Mouse (Mus musculus): ENCODE data around the gene Kctd6. TPM values are rescaled to one million over a fixed set of nuclear protein-coding genes. Genes with fewer than 3 reads are reported as not detected.

The Kctd6 gene
- polyA plus RNA-seq, 1 experiment from 2014 or later = 1.2 TPM

GRCm38 (mm10) chr14:8208876-8209275 is 5.1 kb upstream of the Kctd6 start:
- Histone ChIP-seq H3K4me3 (ENCODE audit: low read depth, low read length) (no peak overlapping the region), H3K4me2 (ENCODE audit: low read depth, low read length) (no peak overlapping the region), H3K4me1 (ENCODE audit: control insufficient read depth, low read depth, low read length) (no peaks in the 10 kb centered on the region), H3K9ac (ENCODE audit: low read depth, low read length) (no peak overlapping the region), H3K27ac (ENCODE audit: low read length) (no peak overlapping the region), H3K36me3 (ENCODE audit: control insufficient read depth, insufficient read depth) (no peaks in the 10 kb centered on the region), H3K9me3 (replicated peaks; ENCODE audit: control insufficient read depth, low read length) (no peaks in the 10 kb centered on the region), H3K27me3 (ENCODE audit: control insufficient read depth, insufficient read depth, low read depth, low read length) (no peaks in the 10 kb centered on the region)
- ATAC-seq (ENCODE audit: low read depth) = no peak
- WGBS (ENCODE audit: insufficient replicate concordance) = 71% methylated on average over 3 of the region's 3 CpGs

- Histone ChIP-seq H3K9me3 (replicated peaks; ENCODE audit: control insufficient read depth, low read length) (no peaks in the 10 kb centered on the region), H3K27ac (ENCODE audit: low read length) (no peak overlapping the region), H3K9ac (ENCODE audit: low read depth, low read length) (no peak overlapping the region), H3K36me3 (ENCODE audit: control insufficient read depth, insufficient read depth) (no peaks in the 10 kb centered on the region), H3K4me1 (ENCODE audit: control insufficient read depth, low read depth, low read length) (peaks cover 4% of the 10 kb centered on the region; the same call in 1 of the 2 replicates), H3K4me3 (ENCODE audit: low read depth, low read length) (no peak overlapping the region), H3K27me3 (ENCODE audit: control insufficient read depth, insufficient read depth, low read depth, low read length) (no peaks in the 10 kb centered on the region), H3K4me2 (ENCODE audit: low read depth, low read length) (no peak overlapping the region)
- no peak for ATAC-seq (ENCODE audit: low read depth)
- WGBS (ENCODE audit: insufficient replicate concordance) = 68% methylated on average over 2 of the region's 2 CpGs
These were observed 4.0 kb upstream of the Kctd6 start for GRCm38 (mm10) chr14:8209896-8210295.

- Histone ChIP-seq H3K36me3 (ENCODE audit: control insufficient read depth, insufficient read depth) (no peaks in the 10 kb centered on the region), H3K9ac (ENCODE audit: low read depth, low read length) (no peak overlapping the region), H3K27me3 (ENCODE audit: control insufficient read depth, insufficient read depth, low read depth, low read length) (no peaks in the 10 kb centered on the region), H3K9me3 (replicated peaks; ENCODE audit: control insufficient read depth, low read length) (no peaks in the 10 kb centered on the region), H3K4me2 (ENCODE audit: low read depth, low read length) (no peak overlapping the region), H3K4me1 (ENCODE audit: control insufficient read depth, low read depth, low read length) (peaks cover 14% of the 10 kb centered on the region), H3K4me3 (ENCODE audit: low read depth, low read length) (no peak overlapping the region), H3K27ac (ENCODE audit: low read length) (no peak overlapping the region)
- WGBS (ENCODE audit: insufficient replicate concordance) = 68% methylated on average over 2 of the region's 2 CpGs
- no peak for ATAC-seq (ENCODE audit: low read depth)
These were observed 944 bp upstream of the Kctd6 start for GRCm38 (mm10) chr14:8212996-8213395.

GRCm38 (mm10) chr14:8214299-8215207 is 613 bp downstream of the Kctd6 start:
- no peaks in the 10 kb centered on the region for H3K36me3 ChIP-seq (ENCODE audit: control insufficient read depth, insufficient read depth)
- no peaks in the 10 kb centered on the region for H3K27me3 ChIP-seq (ENCODE audit: control insufficient read depth, insufficient read depth, low read depth, low read length)
- no peaks in the 10 kb centered on the region for H3K9me3 ChIP-seq (replicated peaks; ENCODE audit: control insufficient read depth, low read length)
- peak overlapping the region; percentile 96 for H3K4me2 ChIP-seq (ENCODE audit: low read depth, low read length)
- whole genome bisulfite sequencing (ENCODE audit: insufficient replicate concordance) = 2% methylated on average over 56 of the region's 63 CpGs
- H3K27ac ChIP-seq (ENCODE audit: low read length) = peak overlapping the region; percentile 93
- peaks cover 14% of the 10 kb centered on the region for H3K4me1 ChIP-seq (ENCODE audit: control insufficient read depth, low read depth, low read length)
- ATAC-seq (ENCODE audit: low read depth) = peak; percentile 74
- peak overlapping the region; percentile 92 for H3K9ac ChIP-seq (ENCODE audit: low read depth, low read length)
- H3K4me3 ChIP-seq (ENCODE audit: low read depth, low read length) = peak overlapping the region; percentile 83

- ATAC-seq (ENCODE audit: low read depth) = no peak
- no peaks in the 10 kb centered on the region for H3K27me3 ChIP-seq (ENCODE audit: control insufficient read depth, insufficient read depth, low read depth, low read length)
- H3K4me1 ChIP-seq (ENCODE audit: control insufficient read depth, low read depth, low read length) = peaks cover 14% of the 10 kb centered on the region
- H3K4me3 ChIP-seq (ENCODE audit: low read depth, low read length) = peak overlapping the region; percentile 83
- H3K9ac ChIP-seq (ENCODE audit: low read depth, low read length) = peak overlapping the region; percentile 92
- 18% methylated on average over 21 of the region's 21 CpGs for WGBS (ENCODE audit: insufficient replicate concordance)
- peak overlapping the region; percentile 96 for H3K4me2 ChIP-seq (ENCODE audit: low read depth, low read length)
- H3K36me3 ChIP-seq (ENCODE audit: control insufficient read depth, insufficient read depth) = no peaks in the 10 kb centered on the region
- H3K9me3 ChIP-seq (replicated peaks; ENCODE audit: control insufficient read depth, low read length) = no peaks in the 10 kb centered on the region
- H3K27ac ChIP-seq (ENCODE audit: low read length) = no peak overlapping the region
These were observed 1.4 kb downstream of the Kctd6 start for GRCm38 (mm10) chr14:8215208-8215778.

- ATAC-seq (ENCODE audit: low read depth) = no peak
- no peaks in the 10 kb centered on the region for H3K9me3 ChIP-seq (replicated peaks; ENCODE audit: control insufficient read depth, low read length)
- H3K4me2 ChIP-seq (ENCODE audit: low read depth, low read length) = no peak overlapping the region
- H3K36me3 ChIP-seq (ENCODE audit: control insufficient read depth, insufficient read depth) = no peaks in the 10 kb centered on the region
- 31% methylated on average over 5 of the region's 5 CpGs for WGBS (ENCODE audit: insufficient replicate concordance)
- peaks cover 14% of the 10 kb centered on the region for H3K4me1 ChIP-seq (ENCODE audit: control insufficient read depth, low read depth, low read length)
- no peaks in the 10 kb centered on the region for H3K27me3 ChIP-seq (ENCODE audit: control insufficient read depth, insufficient read depth, low read depth, low read length)
- no peak overlapping the region for H3K9ac ChIP-seq (ENCODE audit: low read depth, low read length)
- no peak overlapping the region for H3K4me3 ChIP-seq (ENCODE audit: low read depth, low read length)
- H3K27ac ChIP-seq (ENCODE audit: low read length) = no peak overlapping the region
These were observed 2.2 kb downstream of the Kctd6 start for GRCm38 (mm10) chr14:8216100-8216499.

GRCm38 (mm10) chr14:8218238-8218637 is 4.3 kb downstream of the Kctd6 start:
- no peak overlapping the region for H3K4me2 ChIP-seq (ENCODE audit: low read depth, low read length)
- H3K27me3 ChIP-seq (ENCODE audit: control insufficient read depth, insufficient read depth, low read depth, low read length) = no peaks in the 10 kb centered on the region
- no peak overlapping the region for H3K9ac ChIP-seq (ENCODE audit: low read depth, low read length)
- H3K36me3 ChIP-seq (ENCODE audit: control insufficient read depth, insufficient read depth) = no peaks in the 10 kb centered on the region
- 66% methylated on average over 7 of the region's 7 CpGs for WGBS (ENCODE audit: insufficient replicate concordance)
- ATAC-seq (ENCODE audit: low read depth) = no peak
- H3K4me1 ChIP-seq (ENCODE audit: control insufficient read depth, low read depth, low read length) = peaks cover 14% of the 10 kb centered on the region
- H3K9me3 ChIP-seq (replicated peaks; ENCODE audit: control insufficient read depth, low read length) = no peaks in the 10 kb centered on the region
- H3K4me3 ChIP-seq (ENCODE audit: low read depth, low read length) = no peak overlapping the region
- H3K27ac ChIP-seq (ENCODE audit: low read length) = no peak overlapping the region

GRCm38 (mm10) chr14:8218730-8219380 is 4.9 kb downstream of the Kctd6 start:
- no peaks in the 10 kb centered on the region for H3K9me3 ChIP-seq (replicated peaks; ENCODE audit: control insufficient read depth, low read length)
- WGBS (ENCODE audit: insufficient replicate concordance) = 60% methylated on average over 10 of the region's 10 CpGs
- no peaks in the 10 kb centered on the region for H3K36me3 ChIP-seq (ENCODE audit: control insufficient read depth, insufficient read depth)
- no peak overlapping the region for H3K4me2 ChIP-seq (ENCODE audit: low read depth, low read length)
- peaks cover 18% of the 10 kb centered on the region for H3K4me1 ChIP-seq (ENCODE audit: control insufficient read depth, low read depth, low read length)
- no peak overlapping the region for H3K27ac ChIP-seq (ENCODE audit: low read length)
- H3K27me3 ChIP-seq (ENCODE audit: control insufficient read depth, insufficient read depth, low read depth, low read length) = no peaks in the 10 kb centered on the region
- H3K4me3 ChIP-seq (ENCODE audit: low read depth, low read length) = no peak overlapping the region
- no peak for ATAC-seq (ENCODE audit: low read depth)
- no peak overlapping the region for H3K9ac ChIP-seq (ENCODE audit: low read depth, low read length)

- Histone ChIP-seq H3K4me2 (ENCODE audit: low read depth, low read length) (no peak overlapping the region), H3K4me3 (ENCODE audit: low read depth, low read length) (no peak overlapping the region), H3K27ac (ENCODE audit: low read length) (no peak overlapping the region), H3K9ac (ENCODE audit: low read depth, low read length) (no peak overlapping the region), H3K27me3 (ENCODE audit: control insufficient read depth, insufficient read depth, low read depth, low read length) (no peaks in the 10 kb centered on the region), H3K36me3 (ENCODE audit: control insufficient read depth, insufficient read depth) (no peaks in the 10 kb centered on the region), H3K4me1 (ENCODE audit: control insufficient read depth, low read depth, low read length) (peaks cover 19% of the 10 kb centered on the region), H3K9me3 (replicated peaks; ENCODE audit: control insufficient read depth, low read length) (no peaks in the 10 kb centered on the region)
- no peak for ATAC-seq (ENCODE audit: low read depth)
- 79% methylated on average over 11 of the region's 11 CpGs for WGBS (ENCODE audit: insufficient replicate concordance)
These were observed 5.9 kb downstream of the Kctd6 start for GRCm38 (mm10) chr14:8219876-8220275.

Measured in liver, embryonic 16.5 days (tissue).